Mouse (Mus musculus): ENCODE data around the gene Gm21731.
"Not testable (repeated sequence)": the region's sequence is repeated elsewhere in the genome, so short reads cannot be mapped to it uniquely, and the experiment has no call there.

Gm21731 gene

GRCm38 (mm10) chr13:120238811-120239210, at the start of gene Gm21731:
Gene Gm21731 (plus strand): TSS chr13:120239111.
- not testable (repeated sequence) for DNase-seq

- DNase-seq: peak in 1 of 2 experiments; percentile 1
Measured at GRCm38 (mm10) chr13:120196189-120196821, 42.6 kb upstream of the Gm21731 start.

- not testable (repeated sequence) for DNase-seq
Measured at GRCm38 (mm10) chr13:120215847-120216246, 23.1 kb upstream of the Gm21731 start, which contains the start of gene Gm21762. Gene Gm21762 (minus strand): TSS chr13:120215947.

GRCm38 (mm10) chr13:120220922-120221321, 18.0 kb upstream of the Gm21731 start:
- peak; percentile 2 to 7 for DNase-seq

- not testable (repeated sequence) for DNase-seq
Measured at GRCm38 (mm10) chr13:120223012-120223659, 15.8 kb upstream of the Gm21731 start.

GRCm38 (mm10) chr13:120231798-120232197, 7.1 kb upstream of the Gm21731 start:
- DNase-seq: not testable (repeated sequence)

GRCm38 (mm10) chr13:120232447-120233049, 6.4 kb upstream of the Gm21731 start:
- DNase-seq: peak; percentile 26 to 27

- not testable (repeated sequence) for DNase-seq
Measured at GRCm38 (mm10) chr13:120251208-120251924, 12.5 kb downstream of the Gm21731 start.

- peak; percentile 11 to 42 for DNase-seq
Measured at GRCm38 (mm10) chr13:120258817-120259658, 20.1 kb downstream of the Gm21731 start.

- DNase-seq: peak in 1 of 2 experiments; percentile 33
Measured at GRCm38 (mm10) chr13:120259718-120260117, 20.8 kb downstream of the Gm21731 start.

- DNase-seq: not testable (repeated sequence)
Measured at GRCm38 (mm10) chr13:120262870-120263269, 24.0 kb downstream of the Gm21731 start, which contains the start of gene AF067061. Gene AF067061 (plus strand): TSS chr13:120263114.

- not testable (repeated sequence) for DNase-seq
Measured at GRCm38 (mm10) chr13:120277837-120278236, 38.9 kb downstream of the Gm21731 start.

- DNase-seq: no peak
Measured at GRCm38 (mm10) chr13:120278784-120279183, 39.9 kb downstream of the Gm21731 start.
